In the genomic region with DNA sequence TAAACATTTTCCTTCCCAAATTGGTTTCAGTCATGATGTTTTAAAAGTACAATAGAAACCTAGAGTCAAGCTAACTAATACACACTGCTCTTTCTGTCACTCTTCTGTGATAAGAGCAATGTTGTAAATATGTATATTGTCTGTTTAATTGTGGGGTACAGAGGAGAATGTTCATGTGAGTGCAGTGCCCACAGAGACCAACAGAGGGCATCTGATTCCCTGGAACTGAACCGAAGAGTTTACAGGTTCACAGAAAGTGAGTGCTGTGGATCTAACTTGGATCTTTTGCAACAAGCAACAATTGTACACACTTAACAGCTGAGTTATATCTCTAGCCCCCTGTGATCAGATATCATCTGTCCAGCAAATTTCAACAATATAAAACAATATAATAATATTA, we compare ENCODE assay signal across 21 mouse cellular contexts.
DNase-seq lines count a peak whose midpoint lies in the region; ATAC-seq and TF ChIP-seq lines count a peak whose summit lies in the region.
"Had no signal": no experiment of that assay in that cellular context is flagged by ENCODE, and none has a peak within 500 bp of the region (broad histone marks: within the 10 kb centered on the region; RNA-seq: fewer than 3 reads in every experiment).

No protein-coding gene starts in this region.

- no peaks in the 10 kb centered on the region for H3K4me1 ChIP-seq in kidney, postnatal 0 days (replicated peaks; ENCODE audit: insufficient read depth, low read length)
- no peaks in the 10 kb centered on the region for H3K4me1 ChIP-seq in midbrain, postnatal 0 days (ENCODE audit: insufficient read depth, low read length)
- no peaks in the 10 kb centered on the region for H3K4me1 ChIP-seq in midbrain, embryonic 11.5 days (ENCODE audit: control insufficient read depth, insufficient read depth, low read length)
- no peaks in the 10 kb centered on the region for H3K4me1 ChIP-seq in G1E (ENCODE audit: insufficient read depth, low read depth, low read length)
- no peaks in the 10 kb centered on the region for H3K4me1 ChIP-seq in stomach, postnatal 0 days (replicated peaks; ENCODE audit: control insufficient read depth, insufficient read depth)
- no peaks in the 10 kb centered on the region for H3K4me1 ChIP-seq in hindbrain, embryonic 10.5 days (replicated peaks)
- H3K4me1 ChIP-seq: forebrain, embryonic 15.5 days; intestine, embryonic 15.5 days; megakaryocyte, embryonic 14.5 days; neural tube, embryonic 12.5 days had no signal

- H3K36me3 ChIP-seq in kidney, postnatal 0 days (ENCODE audit: insufficient read depth, low read length) = no peaks in the 10 kb centered on the region
- H3K36me3 ChIP-seq in midbrain, postnatal 0 days (ENCODE audit: insufficient read depth, low read length) = no peaks in the 10 kb centered on the region
- H3K36me3 ChIP-seq in midbrain, embryonic 11.5 days (ENCODE audit: control insufficient read depth, insufficient read depth, low read length) = no peaks in the 10 kb centered on the region
- no peaks in the 10 kb centered on the region for H3K36me3 ChIP-seq in G1E (replicated peaks)
- H3K36me3 ChIP-seq in stomach, postnatal 0 days (ENCODE audit: control insufficient read depth, insufficient read depth, low read length) = no peaks in the 10 kb centered on the region
- H3K36me3 ChIP-seq in hindbrain, embryonic 10.5 days = no peaks in the 10 kb centered on the region
- H3K36me3 ChIP-seq: forebrain, embryonic 15.5 days; intestine, embryonic 15.5 days; neural tube, embryonic 12.5 days had no signal

- no peak for TF ChIP-seq EP300 in stomach, postnatal 0 days (optimal IDR thresholded peaks at IDR 0.05)

- peak; percentile 34; the same call in 1 of the 2 replicates for TF ChIP-seq CTCF in kidney, postnatal 0 days (IDR thresholded peaks at IDR 0.05; ENCODE audit: low read depth)
- TF ChIP-seq CTCF in midbrain, postnatal 0 days (IDR thresholded peaks at IDR 0.05) = peak; percentile 16
- TF ChIP-seq CTCF in G1E (IDR thresholded peaks at IDR 0.05; ENCODE audit: low read depth, low read length) = peak; percentile 32; the same call in 1 of the 2 replicates
- TF ChIP-seq CTCF in stomach, postnatal 0 days (IDR thresholded peaks at IDR 0.05; ENCODE audit: low read depth) = peak; percentile 37

- H3K4me2 ChIP-seq in kidney, postnatal 0 days (ENCODE audit: low read length) = no peak overlapping the region
- no peak overlapping the region for H3K4me2 ChIP-seq in midbrain, postnatal 0 days (ENCODE audit: low read depth, low read length, poor library complexity, severe bottlenecking)
- H3K4me2 ChIP-seq in midbrain, embryonic 11.5 days = no peak overlapping the region
- no peak overlapping the region for H3K4me2 ChIP-seq in stomach, postnatal 0 days (replicated peaks; ENCODE audit: low read depth)
- H3K4me2 ChIP-seq: forebrain, embryonic 15.5 days; intestine, embryonic 15.5 days; neural tube, embryonic 12.5 days had no signal

- H3K9me3 ChIP-seq in kidney, postnatal 0 days (replicated peaks; ENCODE audit: low read length) = no peaks in the 10 kb centered on the region
- no peaks in the 10 kb centered on the region for H3K9me3 ChIP-seq in midbrain, postnatal 0 days (ENCODE audit: low read length)
- no peaks in the 10 kb centered on the region for H3K9me3 ChIP-seq in midbrain, embryonic 11.5 days (ENCODE audit: control insufficient read depth, low read length)
- H3K9me3 ChIP-seq in G1E (replicated peaks) = no peaks in the 10 kb centered on the region
- H3K9me3 ChIP-seq in stomach, postnatal 0 days (ENCODE audit: control insufficient read depth, low read length) = no peaks in the 10 kb centered on the region
- H3K9me3 ChIP-seq in hindbrain, embryonic 10.5 days = no peaks in the 10 kb centered on the region
- H3K9me3 ChIP-seq: forebrain, embryonic 15.5 days; intestine, embryonic 15.5 days; megakaryocyte, embryonic 14.5 days; neural tube, embryonic 12.5 days had no signal

- WGBS in kidney, postnatal 0 days = 89% methylated on average over 1 of the region's 1 CpGs
- WGBS in midbrain, postnatal 0 days = 81% methylated on average over 1 of the region's 1 CpGs
- 73% methylated on average over 1 of the region's 1 CpGs for WGBS in midbrain, embryonic 11.5 days
- WGBS in stomach, postnatal 0 days = 74% methylated on average over 1 of the region's 1 CpGs
- WGBS in hindbrain, embryonic 10.5 days = 88% methylated on average over 1 of the region's 1 CpGs

- H3K9ac ChIP-seq in kidney, postnatal 0 days (ENCODE audit: low read depth, low read length) = no peak overlapping the region
- no peak overlapping the region for H3K9ac ChIP-seq in midbrain, postnatal 0 days (replicated peaks; ENCODE audit: low read length, poor library complexity, severe bottlenecking)
- H3K9ac ChIP-seq in midbrain, embryonic 11.5 days (ENCODE audit: low read length) = no peak overlapping the region
- no peak overlapping the region for H3K9ac ChIP-seq in stomach, postnatal 0 days (ENCODE audit: low read length)
- H3K9ac ChIP-seq: forebrain, embryonic 15.5 days; intestine, embryonic 15.5 days; neural tube, embryonic 12.5 days had no signal

- no peak for ATAC-seq in kidney, postnatal 0 days (replicated peaks; ENCODE audit: low FRiP score, low read depth)
- ATAC-seq in midbrain, postnatal 0 days (ENCODE audit: low FRiP score) = no peak
- no peak for ATAC-seq in midbrain, embryonic 11.5 days (ENCODE audit: low FRiP score)
- no peak for ATAC-seq in G1E (ENCODE audit: extremely low read depth, insufficient number of reproducible peaks, low FRiP score, poor library complexity, severe bottlenecking)
- ATAC-seq in stomach, postnatal 0 days (ENCODE audit: low FRiP score, low TSS enrichment) = no peak
- ATAC-seq: forebrain, embryonic 15.5 days; intestine, embryonic 15.5 days; midbrain, embryonic 16.5 days had no signal

- H3K27ac ChIP-seq in kidney, postnatal 0 days = no peak overlapping the region
- no peak overlapping the region for H3K27ac ChIP-seq in midbrain, postnatal 0 days (ENCODE audit: low read depth, low read length)
- H3K27ac ChIP-seq in midbrain, embryonic 11.5 days (ENCODE audit: low read depth, low read length) = no peak overlapping the region
- H3K27ac ChIP-seq in stomach, postnatal 0 days (replicated peaks) = no peak overlapping the region
- no peak overlapping the region for H3K27ac ChIP-seq in hindbrain, embryonic 10.5 days
- H3K27ac ChIP-seq: forebrain, embryonic 15.5 days; intestine, embryonic 15.5 days; neural tube, embryonic 12.5 days had no signal

- H3K27me3 ChIP-seq in kidney, postnatal 0 days (ENCODE audit: insufficient read depth, low read length) = no peaks in the 10 kb centered on the region
- no peaks in the 10 kb centered on the region for H3K27me3 ChIP-seq in midbrain, postnatal 0 days (ENCODE audit: insufficient read depth, low read length)
- no peaks in the 10 kb centered on the region for H3K27me3 ChIP-seq in midbrain, embryonic 11.5 days (ENCODE audit: control insufficient read depth, insufficient read depth, low read length)
- H3K27me3 ChIP-seq in G1E (ENCODE audit: insufficient read depth, low read length) = no peaks in the 10 kb centered on the region
- no peaks in the 10 kb centered on the region for H3K27me3 ChIP-seq in stomach, postnatal 0 days (ENCODE audit: control insufficient read depth, insufficient read depth, low read length)
- H3K27me3 ChIP-seq in hindbrain, embryonic 10.5 days (ENCODE audit: insufficient read depth, poor library complexity, severe bottlenecking) = no peaks in the 10 kb centered on the region
- H3K27me3 ChIP-seq: forebrain, embryonic 15.5 days; intestine, embryonic 15.5 days; megakaryocyte, embryonic 14.5 days; neural tube, embryonic 12.5 days had no signal

- DNase-seq in kidney, postnatal 0 days (ENCODE audit: low spot score) = no peak
- no peak for DNase-seq in kidney, adult 8-10 months
- DNase-seq in midbrain, postnatal 0 days (ENCODE audit: low spot score) = no peak
- DNase-seq in midbrain, embryonic 11.5 days (ENCODE audit: low spot score, missing footprints) = no peak
- no peak for DNase-seq in G1E (ENCODE audit: low spot score)
- no peak for DNase-seq in stomach, postnatal 0 days (ENCODE audit: low spot score)
- DNase-seq in hindbrain, embryonic 10.5 days (ENCODE audit: low spot score) = no peak
- DNase-seq: adrenal gland, adult 8-10 months; cerebellum, adult 11-12 months; cerebellum, postnatal 25 days; heart, adult 18-20 months; kidney, postnatal 25 days; lung, postnatal 14 days; right cerebral cortex, postnatal 25 days; thymus, postnatal 25 days had no signal

- no peak overlapping the region for H3K4me3 ChIP-seq in kidney, postnatal 0 days (replicated peaks; ENCODE audit: low read depth, low read length)
- no peak overlapping the region for H3K4me3 ChIP-seq in midbrain, postnatal 0 days (ENCODE audit: low read depth, low read length)
- H3K4me3 ChIP-seq in midbrain, embryonic 11.5 days (ENCODE audit: low read depth, low read length) = no peak overlapping the region
- H3K4me3 ChIP-seq in G1E (ENCODE audit: low read depth, low read length) = no peak overlapping the region
- no peak overlapping the region for H3K4me3 ChIP-seq in stomach, postnatal 0 days (ENCODE audit: low read depth, low read length)
- no peak overlapping the region for H3K4me3 ChIP-seq in hindbrain, embryonic 10.5 days
- H3K4me3 ChIP-seq: erythroblast, embryonic 14.5 days; forebrain, embryonic 15.5 days; intestine, embryonic 15.5 days; megakaryocyte, embryonic 14.5 days; neural tube, embryonic 12.5 days had no signal
